Comparison of ENCODE assay signal across 6 mouse cellular contexts in the genomic region with DNA sequence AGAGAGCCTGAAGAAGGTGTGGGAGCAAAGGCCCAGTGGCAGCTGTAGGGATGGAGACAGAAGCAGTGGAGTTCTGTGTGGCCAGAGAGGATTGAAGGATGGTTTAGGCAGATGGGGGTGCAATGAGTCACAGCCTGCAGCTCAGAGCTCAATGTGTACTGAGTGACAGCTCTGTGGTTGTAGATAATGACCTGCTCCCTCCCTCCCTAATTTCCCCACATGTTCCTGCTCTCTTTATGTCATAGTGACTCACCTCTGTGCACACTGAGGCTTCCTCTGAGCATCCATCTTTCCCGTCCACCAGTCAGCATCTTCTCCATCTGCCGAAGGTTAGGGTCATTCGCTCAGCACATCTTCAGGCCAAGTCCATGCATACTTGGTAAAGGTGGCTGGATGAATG.
DNase-seq lines count a peak whose midpoint lies in the region; TF ChIP-seq lines count a peak whose summit lies in the region.
"Not testable (repeated sequence)": the region's sequence is repeated elsewhere in the genome, so short reads cannot be mapped to it uniquely, and the experiment has no call there.

No protein-coding gene starts in this region.

- peak; percentile 28 for DNase-seq in 3134 (ENCODE audit: extremely low read depth, insufficient read length, low spot score)
- DNase-seq in 3T3-L1 (ENCODE audit: low read depth, low spot score): peak; percentile 89
- peak; percentile 56 for DNase-seq in 416B (ENCODE audit: low read depth)
- peak; percentile 2 for DNase-seq in NIH3T3 (ENCODE audit: low read depth)
- peak; percentile 2 for DNase-seq in brain, adult 2 months (ENCODE audit: low read depth, low spot score)

- not testable (repeated sequence) for H3K27me3 ChIP-seq in C2C12 (ENCODE audit: control insufficient read depth, insufficient read depth, insufficient read length)

- not testable (repeated sequence) for H3ac ChIP-seq in C2C12 (ENCODE audit: control insufficient read depth, insufficient read length, low read depth)

- not testable (repeated sequence) for TF ChIP-seq CTCF in C2C12 (IDR thresholded peaks at IDR 0.05; ENCODE audit: control insufficient read depth, insufficient read depth, insufficient read length)

- not testable (repeated sequence) for H3K4me3 ChIP-seq in C2C12 (ENCODE audit: insufficient read depth, poor library complexity, severe bottlenecking)

- H3K79me2 ChIP-seq in C2C12 (ENCODE audit: control insufficient read depth, insufficient read depth): not testable (repeated sequence)

- H3K79me3 ChIP-seq in C2C12 (ENCODE audit: low read depth): not testable (repeated sequence)

- H3K36me3 ChIP-seq in C2C12 (ENCODE audit: control insufficient read depth, insufficient read depth): not testable (repeated sequence)

TF ChIP-seq in C2C12, 6 proteins besides CTCF, POLR2A, EP300 and RAD21:
- TF ChIP-seq FOSL1 (IDR thresholded peaks at IDR 0.05; ENCODE audit: insufficient read depth, low read length, poor library complexity, severe bottlenecking) (peak; percentile 56), MAX (IDR thresholded peaks at IDR 0.05) (peak; percentile 25), MYOD1 (IDR thresholded peaks at IDR 0.05; ENCODE audit: control insufficient read depth, insufficient read length, low read depth) (peak; percentile 20)

Comparison
In these comparisons a context has a peak if more than half of its experiments do, and no peak if none do; other contexts are left out.
1. DNase-seq: peak in every context shown above with its lines; median percentile 89 in 3T3-L1; 56 in 416B; 28 in 3134; 2 in NIH3T3; 2 in brain, adult 2 months.